Comparison of ENCODE assay signal across 8 mouse cellular contexts in the genomic region with DNA sequence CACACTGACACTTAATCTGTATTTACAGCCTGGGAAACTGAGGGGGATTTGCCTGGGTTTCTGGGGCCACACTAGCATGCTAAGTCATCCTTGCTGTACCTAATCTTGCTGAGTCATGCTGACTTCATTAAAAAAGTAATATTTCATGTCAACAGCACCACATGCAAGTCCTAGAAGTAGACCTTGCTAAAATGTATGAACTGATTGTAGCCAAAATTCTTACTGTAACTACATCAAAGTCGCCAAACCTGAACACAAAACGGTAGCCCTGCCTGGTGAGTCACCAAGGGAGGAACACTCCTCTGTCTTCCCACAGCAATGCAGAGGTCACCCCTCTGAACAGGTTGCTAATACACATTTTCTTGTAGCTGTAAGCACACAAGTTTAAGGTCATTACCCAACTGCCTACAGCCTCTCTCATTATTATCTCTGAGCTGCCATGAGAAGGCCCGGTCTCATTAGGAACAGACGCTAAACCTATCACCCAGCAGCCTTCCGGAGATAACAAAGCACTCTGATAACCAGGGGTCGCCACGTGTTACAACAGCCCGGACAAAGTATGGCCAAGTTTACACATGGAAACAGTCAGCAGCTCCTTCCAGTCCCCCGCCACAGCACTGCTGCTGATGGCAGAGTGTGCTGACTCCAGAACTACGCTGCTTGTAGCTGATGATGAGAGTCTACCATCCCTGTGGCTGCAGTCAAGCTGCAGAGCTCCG. TPM values are rescaled to one million over a fixed set of nuclear protein-coding genes. Genes with fewer than 3 reads are reported as not detected.
DNase-seq lines count a peak whose midpoint lies in the region; TF ChIP-seq lines count a peak whose summit lies in the region.

No protein-coding gene starts in this region.

- H3K79me2 ChIP-seq in liver, adult 2 months (ENCODE audit: control insufficient read depth, insufficient read depth, low read length) = peaks cover 3% of the 10 kb centered on the region; the same call in 1 of the 2 replicates

- no peak for TF ChIP-seq CTCF in liver, adult 2 months (IDR thresholded peaks at IDR 0.05; ENCODE audit: low read depth, low read length)

- no peak overlapping the region for H3K4me3 ChIP-seq in liver, adult 2 months (ENCODE audit: insufficient read depth, low read depth, low read length)

- H3K36me3 ChIP-seq in liver, adult 2 months (ENCODE audit: control insufficient read depth, insufficient read depth, low read length) = no peaks in the 10 kb centered on the region

- no peak for TF ChIP-seq POLR2A in liver, adult 2 months (IDR thresholded peaks at IDR 0.05; ENCODE audit: extremely low read depth, insufficient read depth, low read length)

- peak; percentile 51 for DNase-seq in embryo, embryonic 10 days (ENCODE audit: low spot score)
- no peak for DNase-seq in embryo, embryonic 11 days
- DNase-seq in 416B (ENCODE audit: low read depth) = peak; percentile 47
- peak; percentile 14 for DNase-seq in embryo, embryonic 10.5 days (ENCODE audit: low spot score)
- DNase-seq in liver, adult 2 months (ENCODE audit: extremely low read depth, low read depth, low spot score) = peak; percentile 69
- DNase-seq in cerebellum, adult 8-10 months = no peak
- DNase-seq in gastrocnemius, adult 8-10 months (ENCODE audit: low spot score in 2 of 2) = no peak
- DNase-seq in cerebellum, adult 9-10 months = no peak

- peaks cover 39% of the 10 kb centered on the region for H3K4me1 ChIP-seq in liver, adult 2 months (ENCODE audit: control insufficient read depth, insufficient read depth, low read length)

- H3K9ac ChIP-seq in liver, adult 2 months (ENCODE audit: low read depth, low read length) = peak overlapping the region; percentile 37; the same call in 1 of the 2 replicates

- H3K27ac ChIP-seq in liver, adult 2 months (replicated peaks; ENCODE audit: insufficient read depth, low read depth, low read length) = peak overlapping the region; percentile 79

- H3K27me3 ChIP-seq in liver, adult 2 months (ENCODE audit: control insufficient read depth, insufficient read depth, low read length) = no peaks in the 10 kb centered on the region

- 22% methylated on average over 11 of the region's 11 CpGs for WGBS in liver, adult 2 months

RNA-seq across cellular contexts. Expression of a gene that starts 46.1 kb away (rescaled TPM):
- total RNA-seq in liver, adult 2 months (2014; rRNA removed) = 28.6 and 34.3 TPM in 2 replicates
- polyA plus RNA-seq in liver, adult 2 months (2012; rRNA removed) = 22.2 and 24.4 TPM in 2 replicates
- total RNA-seq in gastrocnemius, adult 8-10 months (2022) = 10 to 100 TPM; 15.1 to 18.0 (median 16.9) TPM

Comparison
In these comparisons a context has a peak if more than half of its experiments do, and no peak if none do; other contexts are left out.
1. DNase-seq: peak in embryo, embryonic 10 days (single experiment), 416B (single experiment), embryo, embryonic 10.5 days (single experiment) and liver, adult 2 months (single experiment); none in embryo, embryonic 11 days (single experiment), cerebellum, adult 8-10 months (single experiment), gastrocnemius, adult 8-10 months (0 of 2) and cerebellum, adult 9-10 months (single experiment).